Mouse (Mus musculus) myocyte (in vitro differentiated cells): ENCODE measurements around the gene Rybp.

ENCODE experiments used
- MAX ChIP-seq: IDR thresholded peaks from one replicate; pipeline ENCODE4 v1.6.1; 2011; ENCODE audit warnings: low read depth, mild to moderate bottlenecking, control low read depth
- MYOG ChIP-seq, 3 experiments: IDR thresholded peaks; one replicate each; pipeline ENCODE4 v1.6.1; 2011; ENCODE audit warnings: control low read depth in 2 of 3, low read depth in 2 of 3, mild to moderate bottlenecking in 2 of 3; ENCODE audit not compliant: insufficient read length in 2 of 3, control insufficient read depth in 1 of 3, insufficient read depth in 1 of 3
- POLR2A ChIP-seq: IDR thresholded peaks from one replicate; pipeline ENCODE4 v1.6.1; 2011; ENCODE audit warnings: low read depth, mild to moderate bottlenecking, control low read depth, moderate library complexity; ENCODE audit not compliant: insufficient read length
- POLR2AphosphoS2 ChIP-seq: IDR thresholded peaks from one replicate; pipeline ENCODE4 v1.6.1; 2011; ENCODE audit warnings: low read depth, control low read depth; ENCODE audit not compliant: insufficient read length
- SRF ChIP-seq: IDR thresholded peaks from one replicate; pipeline ENCODE4 v1.6.1; 2011; ENCODE audit warnings: low read depth; ENCODE audit not compliant: control insufficient read depth, insufficient read length
- USF1 ChIP-seq: IDR thresholded peaks from one replicate; pipeline ENCODE4 v1.6.1; 2011; ENCODE audit warnings: low read depth, mild to moderate bottlenecking, control low read depth, moderate library complexity

GRCm38 (mm10) chr6:100220917-100221560 is 66.2 kb downstream of the Rybp start:
- TF ChIP-seq POLR2A: no peak
- TF ChIP-seq MYOG (IDR thresholded peaks at IDR 0.05; ENCODE audit: control insufficient read depth in 1 of 3, insufficient read depth in 1 of 3, insufficient read length in 2 of 3, low read depth in 2 of 3): no peak
- TF ChIP-seq POLR2AphosphoS2: no peak
- TF ChIP-seq SRF: no peak
- no peak for TF ChIP-seq MAX
- TF ChIP-seq USF1: no peak
